Mouse (Mus musculus) gastrocnemius, postnatal 36 days (tissue): Measurements from ENCODE around the gene Sfrp2. TPM values are rescaled to one million over a fixed set of nuclear protein-coding genes. Genes with fewer than 3 reads are reported as not detected.

Experiments used
- DNase-seq, 2 experiments: peaks; one replicate each; pipeline ENCODE4 v3.0.0; 2022
- intact Hi-C: fragments of 180-260 bp; cut with DNase I; formaldehyde crosslinking; loops from one replicate; pipeline ENCODE4 v1.15.1; 2025
- long read RNA-seq, 2 experiments: library from polyadenylated mRNA; stranded (forward); transcript quantifications; one replicate each; pipeline ENCODE4 v2.0.0; 2021
- total RNA-seq, 2 experiments: library from RNA; stranded (reverse); gene quantifications; 2 replicates each; pipeline ENCODE4 v1.2.3; 2021

Sfrp2 gene
- 1 to 10 TPM; 3.7 to 5.4 TPM for total RNA-seq
- long read RNA-seq, experiment 1, transcript Sfrp2-201 (3 exons, 2,003 nt), result major isoform, 6 of 7 reads
- long read RNA-seq, experiment 1, partial matches to known transcripts, result 1 of 7 reads
- long read RNA-seq, experiment 1, other reads (novel, unspliced or antisense), result 0 of 7 reads
- long read RNA-seq, experiment 2, transcript Sfrp2-201 (3 exons, 2,003 nt), result major isoform, 6 of 7 reads
- long read RNA-seq, experiment 2, partial matches to known transcripts, result 1 of 7 reads
- long read RNA-seq, experiment 2, other reads (novel, unspliced or antisense), result 0 of 7 reads

- intact Hi-C loops, result loop anchor here (2.0 to 10.0 kb wide), 2 partner anchors 261 to 479 kb away; no protein-coding TSS in a partner anchor
These were observed at the start of gene Sfrp2 for GRCm38 (mm10) chr3:83765871-83766725. Gene Sfrp2, plus strand, starts transcription at chr3:83766321.

GRCm38 (mm10) chr3:83717643-83718231 lies 48.4 kb upstream of the Sfrp2 start:
- intact Hi-C loops, result no loop called here
- no peak for DNase-seq

More at GRCm38 (mm10) chr3:83765871-83766725, at the start of gene Sfrp2:
- DNase-seq, result peak in 1 of 2 experiments; percentile 29

GRCm38 (mm10) chr3:83718662-83719061 lies 47.5 kb upstream of the Sfrp2 start:
- no peak for DNase-seq
- intact Hi-C loops, result no loop called here

GRCm38 (mm10) chr3:83728223-83728622 lies 37.9 kb upstream of the Sfrp2 start:
- DNase-seq, result no peak

GRCm38 (mm10) chr3:83728675-83729390 lies 37.3 kb upstream of the Sfrp2 start:
- DNase-seq, result no peak
- intact Hi-C loops, result no loop called here

More at GRCm38 (mm10) chr3:83728223-83728622, 37.9 kb upstream of the Sfrp2 start:
- intact Hi-C loops, result no loop called here

- intact Hi-C loops, result no loop called here
- no peak for DNase-seq
These were observed 32.1 kb upstream of the Sfrp2 start for GRCm38 (mm10) chr3:83733985-83734384.

GRCm38 (mm10) chr3:83736980-83737379 lies 29.1 kb upstream of the Sfrp2 start:
- intact Hi-C loops, result no loop called here

GRCm38 (mm10) chr3:83740246-83740645 lies 25.9 kb upstream of the Sfrp2 start:
- peak in 1 of 2 experiments; percentile 20 for DNase-seq
- intact Hi-C loops, result no loop called here

More at GRCm38 (mm10) chr3:83736980-83737379, 29.1 kb upstream of the Sfrp2 start:
- DNase-seq, result no peak

GRCm38 (mm10) chr3:83747276-83747675 lies 18.8 kb upstream of the Sfrp2 start:
- intact Hi-C loops, result no loop called here
- DNase-seq, result no peak

GRCm38 (mm10) chr3:83747895-83748294 lies 18.2 kb upstream of the Sfrp2 start:
- no peak for DNase-seq
- intact Hi-C loops, result no loop called here

GRCm38 (mm10) chr3:83751625-83752024 lies 14.5 kb upstream of the Sfrp2 start:
- DNase-seq, result no peak
- intact Hi-C loops, result no loop called here

- no peak for DNase-seq
These were observed 13.9 kb upstream of the Sfrp2 start for GRCm38 (mm10) chr3:83752196-83752595.

GRCm38 (mm10) chr3:83755043-83755635 lies 11.0 kb upstream of the Sfrp2 start:
- intact Hi-C loops, result no loop called here
- DNase-seq, result no peak

More at GRCm38 (mm10) chr3:83752196-83752595, 13.9 kb upstream of the Sfrp2 start:
- intact Hi-C loops, result no loop called here

- no peak for DNase-seq
- intact Hi-C loops, result no loop called here
These were observed 10.5 kb upstream of the Sfrp2 start for GRCm38 (mm10) chr3:83755666-83756065.

GRCm38 (mm10) chr3:83762361-83762760 lies 3.8 kb upstream of the Sfrp2 start:
- no peak for DNase-seq
- intact Hi-C loops, result loop anchor here (10.0 kb wide), 1 partner anchor 258 kb away; no protein-coding TSS in a partner anchor

- peak; percentile 66 to 68 for DNase-seq
- intact Hi-C loops, result loop anchor here (2.0 to 10.0 kb wide), 2 partner anchors 259 to 477 kb away; no protein-coding TSS in a partner anchor
These were observed 2.3 kb upstream of the Sfrp2 start for GRCm38 (mm10) chr3:83763551-83764548.

GRCm38 (mm10) chr3:83766726-83767070 lies 577 bp downstream of the Sfrp2 start:
- DNase-seq, result no peak
- intact Hi-C loops, result loop anchor here (10.0 kb wide), 1 partner anchor 262 kb away; no protein-coding TSS in a partner anchor

GRCm38 (mm10) chr3:83767121-83767520 lies 1.0 kb downstream of the Sfrp2 start:
- DNase-seq, result no peak
- intact Hi-C loops, result loop anchor here (10.0 kb wide), 1 partner anchor 262 kb away; no protein-coding TSS in a partner anchor
